Mouse (Mus musculus) B cell, adult (primary cell): ENCODE measurements around the gene Gm3625. TPM values are rescaled to one million over a fixed set of nuclear protein-coding genes. Genes with fewer than 3 reads are reported as not detected.

ENCODE experiments used
- total RNA-seq: library from RNA; stranded (reverse); gene quantifications from 4 replicates; pipeline ENCODE4 v1.2.4, GENCODE M21; 2023; ENCODE audit not compliant: inconsistent age

Gm3625 gene
- not detected in 4 replicates for total RNA-seq

DNA sequence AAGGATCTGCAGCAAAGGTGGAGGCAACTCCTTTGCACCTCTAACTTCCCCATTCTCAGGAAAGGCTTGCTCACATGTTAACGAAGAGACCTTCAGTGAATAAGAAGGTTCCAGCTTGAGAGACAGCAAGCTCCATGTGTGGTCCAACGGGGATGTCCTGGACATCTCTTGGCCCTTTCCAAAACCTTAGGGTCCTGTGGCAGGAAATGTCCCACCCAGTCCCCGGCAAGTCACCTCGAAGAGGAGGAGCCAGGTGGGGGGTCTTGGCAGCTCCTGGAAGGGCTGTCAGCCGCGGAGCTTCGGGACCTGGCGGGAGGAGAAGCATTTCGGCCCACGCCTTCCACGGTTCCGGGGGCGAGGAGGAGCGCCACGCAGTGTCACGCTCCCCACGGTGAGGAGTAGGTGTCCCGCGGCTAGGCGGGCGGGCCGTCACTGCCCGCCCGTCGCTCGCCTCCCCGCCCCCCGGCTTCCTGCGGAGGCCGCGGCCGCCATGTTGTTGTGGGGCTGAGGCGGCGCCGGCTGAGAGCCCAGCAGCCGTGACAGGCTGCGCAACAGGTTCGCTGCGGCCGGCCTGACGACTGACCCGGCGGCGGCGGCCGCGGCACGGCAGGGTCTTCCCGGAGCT lies at the start of gene Gm3625, which contains the start of gene Itsn2:
TSS of gene Gm3625 (minus strand) at position 387 of the 625 bp plus-strand sequence.
TSS of gene Itsn2 (plus strand) at position 98 of the 625 bp plus-strand sequence.

Other genes with a start within 250 kb of the Gm3625 start
- gene Ncoa1, start 115.7 kb downstream of the Gm3625 start, total RNA-seq, result 54.0 to 65.6 TPM (median 62.8 TPM) in 4 replicates
- 338 to 358 TPM (median 344 TPM) in 4 replicates for gene Itsn2, start 289 bp downstream of the Gm3625 start, total RNA-seq
- 0.32 to 0.63 TPM in 2 of 4 replicates, not detected in the others for gene Fam228a, start 145.5 kb upstream of the Gm3625 start, total RNA-seq
- gene Pfn4, start 176.1 kb upstream of the Gm3625 start, total RNA-seq, result 1.2 to 1.7 TPM (median 1.6 TPM) in 4 replicates
- gene Fam228b, start 176.3 kb upstream of the Gm3625 start, total RNA-seq, result 2.2 to 12.0 TPM (median 6.7 TPM) in 4 replicates
- gene Sf3b6, start 224.6 kb upstream of the Gm3625 start, total RNA-seq, result 112 to 144 TPM (median 136 TPM) in 4 replicates
- not detected in 4 replicates for gene Fkbp1b, start 248.7 kb upstream of the Gm3625 start, total RNA-seq